Comparison of ENCODE assay signal across 16 mouse cellular contexts in genomic region chr5:104433968-104434565, GRCm38 (mm10). TPM values are rescaled to one million over a fixed set of nuclear protein-coding genes. Genes with fewer than 3 reads are reported as not detected.
DNase-seq lines count a peak whose midpoint lies in the region; ATAC-seq lines count a peak whose summit lies in the region.
"Had no signal": no experiment of that assay in that cellular context is flagged by ENCODE, and none has a peak within 500 bp of the region (broad histone marks: within the 10 kb centered on the region; RNA-seq: fewer than 3 reads in every experiment).

No protein-coding gene starts in this region.

- WGBS in limb, embryonic 10.5 days, result 61% methylated on average over 6 of the region's 6 CpGs

- ATAC-seq in megakaryocyte, adult 5-6 weeks (ENCODE audit: poor library complexity, severe bottlenecking), result no peak
- ATAC-seq in monocyte, adult 5-6 weeks (replicated peaks; ENCODE audit: insufficient number of reproducible peaks, low FRiP score, low TSS enrichment, poor library complexity, severe bottlenecking), result no peak
- ATAC-seq: activated CD4-positive, CD25-positive, alpha-beta regulatory T cell, adult 4 months; forebrain, embryonic 14.5 days; lung, postnatal 0 days; midbrain, embryonic 13.5 days had no signal

- intact Hi-C loops in left cerebral cortex, postnatal 4 days (cut with DNase I), result loop anchor here (10.0 kb wide), 1 partner anchor 89 kb away; no protein-coding TSS in a partner anchor

- no peaks in the 10 kb centered on the region for H3K27me3 ChIP-seq in megakaryocyte, embryonic 14.5 days (replicated peaks)
- H3K27me3 ChIP-seq in limb, embryonic 10.5 days (ENCODE audit: low read depth, poor library complexity, severe bottlenecking), result no peaks in the 10 kb centered on the region
- H3K27me3 ChIP-seq: midbrain, embryonic 13.5 days had no signal

- no peaks in the 10 kb centered on the region for H3K9me3 ChIP-seq in megakaryocyte, embryonic 14.5 days
- no peaks in the 10 kb centered on the region for H3K9me3 ChIP-seq in limb, embryonic 10.5 days (replicated peaks)
- H3K9me3 ChIP-seq: heart, embryonic 10.5 days; midbrain, embryonic 13.5 days had no signal

- peak; percentile 43 for DNase-seq in adrenal gland, adult 2 months
- DNase-seq in adrenal gland, adult 18-20 months (ENCODE audit: low spot score in 2 of 2), result no peak
- DNase-seq in embryo, embryonic 10 days (ENCODE audit: low spot score), result peak; percentile 53
- DNase-seq in limb, embryonic 10.5 days (ENCODE audit: low spot score), result no peak
- no peak for DNase-seq in left cerebral cortex, postnatal 4 days
- DNase-seq: cerebellum, postnatal 25 days; gastrocnemius, postnatal 14 days had no signal

- H3K36me3 ChIP-seq in megakaryocyte, embryonic 14.5 days (replicated peaks; ENCODE audit: low read length), result no peaks in the 10 kb centered on the region
- no peaks in the 10 kb centered on the region for H3K36me3 ChIP-seq in limb, embryonic 10.5 days
- H3K36me3 ChIP-seq: heart, embryonic 10.5 days; midbrain, embryonic 13.5 days had no signal

- peak overlapping the region; percentile 15 for H3K4me3 ChIP-seq in megakaryocyte, embryonic 14.5 days (replicated peaks)
- no peak overlapping the region for H3K4me3 ChIP-seq in limb, embryonic 10.5 days
- H3K4me3 ChIP-seq: heart, embryonic 10.5 days; midbrain, embryonic 13.5 days had no signal

- peaks cover 37% of the 10 kb centered on the region for H3K4me1 ChIP-seq in megakaryocyte, embryonic 14.5 days
- H3K4me1 ChIP-seq in limb, embryonic 10.5 days, result peaks cover 10% of the 10 kb centered on the region; the same call in 1 of the 2 replicates
- H3K4me1 ChIP-seq: heart, embryonic 10.5 days; midbrain, embryonic 13.5 days had no signal

- H3K27ac ChIP-seq in limb, embryonic 10.5 days, result peak overlapping the region; percentile 30; the same call in 1 of the 2 replicates
- H3K27ac ChIP-seq: heart, embryonic 10.5 days; midbrain, embryonic 13.5 days had no signal

RNA-seq across cellular contexts. Expression of gene Spp1, which starts 0.9 kb away (rescaled TPM):
- total RNA-seq in adrenal gland, adult 2 months (2021), result 100 to 1,000 TPM; 175 to 300 TPM
- polyA plus RNA-seq in adrenal gland, adult 2 months (2012; rRNA removed), result 12.6 and 26.8 TPM in 2 replicates
- total RNA-seq in adrenal gland, adult 18-20 months (2021), result 10 to 100 TPM; 52.8 to 84.0 TPM
- polyA plus RNA-seq in megakaryocyte, embryonic 14.5 days (2012; ENCODE audit: insufficient read depth, low replicate concordance), result 5.8 TPM in 1 of 2 replicates, not detected in the other
- 16.5 and 20.4 TPM in 2 replicates for total RNA-seq in megakaryocyte, adult 5-6 weeks (2015)
- total RNA-seq in megakaryocyte, adult 5-6 weeks (2017), result 9.6 and 11.2 TPM in 2 replicates
- polyA plus RNA-seq in limb, embryonic 10.5 days (2016; fragmentation: Nextera tagmentation; extraction: Ambion mirVana), result 2.0 and 6.4 TPM in 2 replicates
- 10 to 100 TPM in 1 of 2 experiments, 1 to 10 TPM in 1; 6.7 to 11.5 TPM for total RNA-seq in left cerebral cortex, postnatal 4 days (2021)
- 1.5 to 1.9 TPM (median 1.9 TPM) in 3 replicates for total RNA-seq in monocyte, adult 5-6 weeks (2017)

RNA-seq across cellular contexts. Expression of gene Pkd2, which starts 25.2 kb away (rescaled TPM):
- total RNA-seq in adrenal gland, adult 2 months (2021), result 10 to 100 TPM; 33.0 to 44.4 TPM
- polyA plus RNA-seq in adrenal gland, adult 2 months (2012; rRNA removed), result 21.9 and 33.1 TPM in 2 replicates
- 10 to 100 TPM; 34.4 to 39.9 TPM for total RNA-seq in adrenal gland, adult 18-20 months (2021)
- polyA plus RNA-seq in megakaryocyte, embryonic 14.5 days (2012; ENCODE audit: insufficient read depth, low replicate concordance), result 0.92 and 1.2 TPM in 2 replicates
- 1.8 and 3.0 TPM in 2 replicates for total RNA-seq in megakaryocyte, adult 5-6 weeks (2015)
- total RNA-seq in megakaryocyte, adult 5-6 weeks (2017), result 3.3 and 3.4 TPM in 2 replicates
- 12.3 and 16.3 TPM in 2 replicates for polyA plus RNA-seq in limb, embryonic 10.5 days (2016; fragmentation: Nextera tagmentation; extraction: Ambion mirVana)
- 10 to 100 TPM; 28.1 to 29.4 TPM for total RNA-seq in left cerebral cortex, postnatal 4 days (2021)
- total RNA-seq in monocyte, adult 5-6 weeks (2017), result 2.5 to 5.6 TPM (median 4.1 TPM) in 3 replicates
- total RNA-seq: MEL had no signal

Comparison
In these comparisons a context has a peak if more than half of its experiments do, and no peak if none do; other contexts are left out.
1. DNase-seq: peak in adrenal gland, adult 2 months (single experiment) and embryo, embryonic 10 days (single experiment); none in adrenal gland, adult 18-20 months (0 of 2), limb, embryonic 10.5 days (single experiment) and left cerebral cortex, postnatal 4 days (single experiment).